Mouse (Mus musculus): Measurements from ENCODE around the gene Ccnb1ip1. TPM values are rescaled to one million over a fixed set of nuclear protein-coding genes. Genes with fewer than 3 reads are reported as not detected.

Gene Ccnb1ip1
- total RNA-seq, 2 experiments from 2014 or later = not detected

DNA sequence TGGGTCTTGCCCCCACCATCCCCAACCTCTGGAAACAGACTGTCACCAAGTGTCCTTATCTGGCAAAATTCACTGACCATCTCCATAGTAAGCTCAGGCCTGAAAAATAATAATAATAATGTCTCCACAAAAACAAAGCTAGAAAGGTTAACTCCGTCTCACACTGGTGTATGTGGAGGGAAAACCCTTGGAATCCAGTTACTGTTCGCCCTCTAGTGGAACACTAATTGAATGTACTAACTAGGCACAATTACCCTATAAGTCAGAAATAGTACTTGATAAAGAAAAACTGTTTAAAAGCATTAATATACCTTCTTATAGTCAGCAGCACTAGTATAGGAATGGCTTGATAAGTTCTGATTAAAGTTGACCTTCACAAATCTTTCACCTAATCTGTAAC lies 19.4 kb downstream of the Ccnb1ip1 start:
- intact Hi-C loops (cut with DNase I) = loop anchor here (10.0 kb wide), 1 partner anchor 723 kb away; no protein-coding TSS in a partner anchor
- DNase-seq (ENCODE audit: low spot score in 2 of 2) = no peak

DNA sequence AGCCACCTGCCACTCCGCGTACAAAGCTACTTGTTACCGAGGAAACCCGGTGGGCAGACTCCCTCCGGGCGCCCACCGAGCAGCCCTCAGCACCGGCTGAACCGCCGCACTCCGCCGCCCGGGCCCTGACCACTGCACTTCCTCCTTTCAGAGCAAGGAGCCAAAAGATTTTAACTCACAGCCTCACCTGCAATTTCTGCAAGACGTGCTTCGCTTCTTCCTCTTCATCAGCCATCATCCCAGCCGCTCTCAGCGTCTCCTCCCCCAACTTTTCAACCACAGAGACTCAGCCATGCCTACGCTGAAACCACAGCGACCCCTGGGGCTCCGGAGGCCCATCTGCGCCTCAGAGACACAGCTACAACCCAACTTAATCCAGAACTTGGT lies 22.3 kb downstream of the Ccnb1ip1 start, which contains the start of gene Ttc5:
TSS of gene Ttc5 (minus strand) at position 269 of the 387 bp plus-strand sequence.
- DNase-seq (ENCODE audit: low spot score in 2 of 2) = peak; percentile 88 to 92
- intact Hi-C loops (cut with DNase I) = loop anchor here (1.0 to 10.0 kb wide), 2 partner anchors 22 to 720 kb away; partner anchors contain the start of genes Ccnb1ip1 and Parp2

DNA sequence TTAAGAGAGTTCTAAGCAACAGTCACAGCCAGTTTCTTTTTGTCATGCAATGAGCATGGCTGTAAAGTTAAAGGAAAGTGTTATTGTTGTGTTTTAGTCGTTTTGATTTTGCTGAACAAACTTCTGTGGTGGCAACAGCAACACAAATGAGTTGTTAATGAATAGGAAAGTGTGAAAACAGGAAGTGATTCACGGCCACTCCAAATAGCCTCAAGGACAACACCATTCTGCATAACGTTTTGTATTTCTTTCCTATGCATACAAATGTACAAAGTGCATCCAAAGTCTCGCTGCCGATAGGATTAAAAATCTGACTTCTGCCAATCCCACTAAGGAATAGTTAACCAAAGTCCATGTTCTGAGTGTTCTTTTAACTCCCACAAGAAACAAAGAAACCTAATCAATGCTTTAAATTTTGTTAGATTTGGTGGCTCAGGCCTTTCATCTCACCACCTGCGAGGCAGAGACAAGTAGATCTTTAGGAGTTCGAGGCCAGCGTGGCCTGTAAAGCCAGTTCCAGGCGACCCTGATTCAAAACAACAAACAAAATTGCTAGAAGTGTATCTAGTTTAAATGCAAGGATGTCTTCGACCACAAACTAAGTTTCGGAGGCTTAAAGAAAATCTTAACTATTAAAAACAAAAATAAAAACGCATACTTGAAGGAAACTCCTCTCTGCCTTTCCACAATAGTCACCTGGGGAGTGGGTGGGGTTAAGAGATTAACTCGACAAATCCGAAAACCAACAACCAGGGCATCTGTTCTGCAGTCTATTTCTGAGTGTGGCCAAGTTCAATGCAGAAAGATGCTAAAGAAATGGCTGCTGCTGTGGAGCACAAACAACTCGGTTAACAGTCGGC lies 22.9 kb downstream of the Ccnb1ip1 start:
- intact Hi-C loops (cut with DNase I) = loop anchor here (1.0 to 10.0 kb wide), 2 partner anchors 23 to 720 kb away; partner anchors contain the start of genes Ccnb1ip1 and Parp2
- DNase-seq (ENCODE audit: low spot score in 2 of 2) = no peak

DNA sequence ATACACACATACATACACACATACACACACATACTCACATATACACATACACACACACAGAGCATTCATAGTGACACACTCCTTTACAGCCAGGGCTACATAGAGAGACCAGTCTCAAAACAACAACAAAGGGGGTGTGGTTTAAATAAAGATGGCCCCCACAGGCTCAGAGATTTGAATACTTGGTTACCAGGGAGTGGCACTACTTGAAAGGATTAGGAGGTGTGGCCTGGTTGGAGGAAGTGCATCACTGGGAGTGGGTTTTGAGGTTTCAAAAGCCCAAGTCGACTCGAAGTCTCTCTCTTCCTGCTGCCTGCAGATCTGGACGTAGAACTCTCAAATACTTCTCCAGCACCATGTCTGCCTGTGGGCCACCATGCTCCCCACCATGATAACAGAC lies 25.4 kb downstream of the Ccnb1ip1 start:
- no peak for DNase-seq (ENCODE audit: low spot score in 2 of 2)
- intact Hi-C loops (cut with DNase I) = loop anchor here (10.0 kb wide), 1 partner anchor 717 kb away; no protein-coding TSS in a partner anchor

DNA sequence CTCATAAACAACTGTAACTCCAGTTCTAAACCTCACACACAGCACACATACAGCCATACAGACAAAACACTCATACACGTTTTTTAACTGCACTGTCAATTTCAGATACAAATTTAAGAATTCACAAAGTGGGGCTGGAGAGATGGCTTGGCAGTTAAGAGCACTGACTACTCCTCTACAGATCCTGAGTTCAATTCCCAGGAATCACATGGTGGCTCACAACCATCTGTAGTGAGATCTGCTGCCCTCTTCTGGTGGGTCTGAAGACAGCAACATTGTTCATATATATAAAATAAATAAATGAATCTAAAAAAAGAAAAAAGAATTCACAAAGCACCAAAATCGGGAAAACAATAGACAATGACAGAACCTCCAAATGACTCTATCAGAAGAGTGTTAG lies 36.2 kb downstream of the Ccnb1ip1 start:
- intact Hi-C loops (cut with DNase I) = loop anchor here (5.0 kb wide), 1 partner anchor 909 kb away; no protein-coding TSS in a partner anchor
- no peak for DNase-seq (ENCODE audit: low spot score in 2 of 2)

DNA sequence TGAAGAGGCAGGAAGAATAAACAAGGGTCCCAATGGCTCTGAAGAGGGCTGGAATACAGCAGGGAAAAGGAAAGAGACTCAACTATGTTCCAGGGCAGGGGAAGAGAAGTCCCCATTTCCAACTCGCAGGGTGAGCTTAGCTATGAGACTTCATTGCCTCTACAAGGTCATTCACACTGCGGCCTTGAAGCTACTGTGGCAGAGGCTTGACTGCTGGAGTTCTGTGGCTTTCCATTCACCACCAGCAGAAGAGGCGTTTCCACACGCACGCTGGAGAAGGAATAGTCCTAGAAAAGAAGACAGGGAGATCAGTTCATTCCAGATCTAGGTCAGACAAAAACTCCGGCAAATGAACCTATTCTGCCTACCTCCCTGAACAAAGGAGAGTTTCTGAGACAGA lies 41.8 kb downstream of the Ccnb1ip1 start:
- intact Hi-C loops (cut with DNase I) = no loop called here
- DNase-seq (ENCODE audit: low spot score in 2 of 2) = no peak

DNA sequence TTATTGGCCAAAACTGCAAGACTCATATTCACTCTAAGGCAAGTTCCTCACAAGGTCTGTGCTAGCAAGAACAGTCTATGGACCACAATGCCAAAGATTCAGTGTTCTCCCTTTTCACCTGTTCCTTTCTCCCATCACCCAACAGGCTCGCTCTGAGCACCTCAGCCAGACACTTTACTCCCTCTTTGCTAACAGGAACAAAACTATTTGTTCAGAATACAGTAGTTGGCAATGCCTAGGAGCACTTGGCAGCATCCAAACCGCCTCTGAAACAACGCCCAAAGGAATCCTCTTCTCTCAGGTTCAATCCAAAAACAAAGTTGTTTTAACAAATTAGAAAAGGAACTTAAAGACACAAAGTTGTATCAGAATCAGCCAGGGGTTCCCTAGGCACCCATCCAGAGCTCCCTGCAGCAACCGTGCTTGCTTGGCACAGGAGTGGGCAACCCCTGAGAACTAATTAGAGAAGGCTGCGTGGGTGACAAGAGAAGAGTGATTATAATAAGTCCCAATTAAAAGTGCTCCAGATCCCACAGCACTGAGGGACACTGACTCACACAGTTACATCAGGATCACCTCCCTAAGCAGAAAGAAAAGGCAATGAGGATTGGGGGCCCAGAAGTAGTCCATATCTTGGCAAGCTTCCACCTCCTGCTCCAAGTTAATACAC lies 49.0 kb downstream of the Ccnb1ip1 start:
- peak; percentile 41 to 49 for DNase-seq (ENCODE audit: low spot score in 2 of 2)
- intact Hi-C loops (cut with DNase I) = no loop called here

DNA sequence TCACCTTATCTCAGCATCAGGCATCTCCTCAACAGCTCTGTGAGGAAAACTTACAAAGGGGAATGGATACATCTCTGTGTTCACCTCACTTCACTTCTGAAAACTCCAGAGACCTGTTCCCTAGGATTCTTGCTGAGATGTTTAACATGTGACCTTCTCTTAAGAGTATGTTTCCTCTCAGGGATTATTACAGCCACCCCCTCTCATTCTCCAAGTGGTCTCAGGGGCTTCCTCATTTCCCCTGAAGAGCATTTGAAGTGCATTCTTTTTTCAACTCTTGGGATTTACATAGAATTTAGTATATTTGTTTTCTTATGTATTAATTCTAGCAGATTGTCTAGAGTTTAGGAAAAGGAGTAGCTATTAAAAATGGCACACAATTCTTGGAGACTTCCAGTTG lies 62.5 kb downstream of the Ccnb1ip1 start, which contains the start of gene Olfr749:
TSS of gene Olfr749 (minus strand) at position 101 of the 400 bp plus-strand sequence.
- intact Hi-C loops (cut with DNase I) = no loop called here
- no peak for DNase-seq (ENCODE audit: low spot score in 2 of 2)

DNA sequence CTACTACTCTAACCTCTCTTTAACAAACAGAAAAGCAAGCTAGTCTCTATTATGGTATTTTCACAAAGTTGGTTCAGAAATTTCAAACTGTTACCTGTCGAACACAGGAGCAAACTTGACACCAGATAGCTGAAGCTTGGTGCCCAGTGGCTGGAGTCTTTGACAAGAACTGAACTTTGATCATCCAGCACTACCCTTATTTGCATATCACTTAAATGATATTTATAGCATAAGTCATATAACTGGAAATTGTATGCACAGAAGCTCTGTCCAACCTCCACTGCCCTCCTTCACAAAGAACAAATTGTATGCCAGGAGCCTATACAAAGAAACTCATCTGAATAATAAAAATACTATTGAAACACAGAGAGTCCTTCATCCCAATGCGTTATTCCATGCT lies 65.9 kb downstream of the Ccnb1ip1 start:
- no peak for DNase-seq (ENCODE audit: low spot score in 2 of 2)
- intact Hi-C loops (cut with DNase I) = no loop called here

DNA sequence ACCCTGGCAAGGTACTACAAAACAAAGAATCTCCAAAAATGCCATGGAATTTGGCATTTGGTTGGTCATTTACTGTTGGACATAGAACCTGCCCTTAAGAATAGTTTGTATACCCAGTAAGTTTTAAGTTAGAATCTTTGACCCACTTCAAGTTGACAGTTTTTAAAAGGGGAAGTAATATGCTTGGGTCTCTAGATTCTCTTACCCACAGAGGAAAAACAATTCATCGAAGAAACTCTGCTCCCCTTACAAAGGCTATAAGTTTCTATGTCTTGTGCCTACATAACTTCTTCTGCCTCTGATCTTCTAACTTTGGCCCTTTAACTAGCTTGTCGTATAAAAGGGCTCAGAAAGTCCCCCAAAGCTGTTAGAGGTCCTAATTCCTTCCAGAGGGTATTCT lies 67.2 kb downstream of the Ccnb1ip1 start:
- intact Hi-C loops (cut with DNase I) = no loop called here
- no peak for DNase-seq (ENCODE audit: low spot score in 2 of 2)

Other genes starting within 250 kb of the Ccnb1ip1 start
- not detected for gene Olfr744, start 192.9 kb downstream of the Ccnb1ip1 start, total RNA-seq (2021)
- not detected for gene Olfr745, start 168.3 kb downstream of the Ccnb1ip1 start, total RNA-seq (2021)
- gene Olfr746, start 160.6 kb downstream of the Ccnb1ip1 start, total RNA-seq (2021) = not detected
- gene Olfr747, start 114.5 kb downstream of the Ccnb1ip1 start, total RNA-seq (2021) = not detected
- gene Olfr748, start 100.4 kb downstream of the Ccnb1ip1 start, total RNA-seq (2021) = not detected
- gene Olfr749, start 62.6 kb downstream of the Ccnb1ip1 start, total RNA-seq (2021) = not detected
- gene Ttc5, start 22.2 kb downstream of the Ccnb1ip1 start, total RNA-seq (2021) = 10 to 100 TPM; 57.2 to 63.9 TPM
- 10 to 100 TPM; 23.0 to 24.7 TPM for gene Parp2, start 109 bp upstream of the Ccnb1ip1 start, total RNA-seq (2021)
- 1 to 10 TPM; 2.4 to 5.0 TPM for gene Tep1, start 62.8 kb upstream of the Ccnb1ip1 start, total RNA-seq (2021)
- gene Klhl33, start 89.8 kb upstream of the Ccnb1ip1 start, total RNA-seq (2021) = 1 to 10 TPM; 2.3 to 3.2 TPM
- gene Osgep, start 117.2 kb upstream of the Ccnb1ip1 start, total RNA-seq (2021) = 10 to 100 TPM; 30.7 to 34.6 TPM
- 10 to 100 TPM; 51.7 to 55.9 TPM for gene Apex1, start 117.2 kb upstream of the Ccnb1ip1 start, total RNA-seq (2021)
- gene Pip4p1, start 123.1 kb upstream of the Ccnb1ip1 start, total RNA-seq (2021) = 100 to 1,000 TPM in 1 of 2 experiments, 10 to 100 TPM in 1; 97.5 to 102 TPM
- 10 to 100 TPM; 12.0 to 13.6 TPM for gene Pnp, start 123.3 kb upstream of the Ccnb1ip1 start, total RNA-seq (2021)
- 10 to 100 TPM; 11.4 to 18.0 TPM for gene Gm49342, start 136.8 kb upstream of the Ccnb1ip1 start, total RNA-seq (2021)
- 1 to 10 TPM; 1.1 to 1.9 TPM for gene Pnp2, start 148.3 kb upstream of the Ccnb1ip1 start, total RNA-seq (2021)
- under 1 TPM in 1 of 2 experiments, not detected in 1; 0.27 TPM for gene Rnase10, start 200.0 kb upstream of the Ccnb1ip1 start, total RNA-seq (2021)
- not detected for gene Rnase9, start 234.1 kb upstream of the Ccnb1ip1 start, total RNA-seq (2021)
- gene Rnase11, start 242.4 kb upstream of the Ccnb1ip1 start, total RNA-seq (2021) = not detected
- gene Rnase12, start 249.9 kb upstream of the Ccnb1ip1 start, total RNA-seq (2021) = not detected

Measured in left cerebral cortex, postnatal 25 days (tissue).